Mouse (Mus musculus): ENCODE results near the gene Bud23. TPM values are rescaled to one million over a fixed set of nuclear protein-coding genes. Genes with fewer than 3 reads are reported as not detected.
A peak's percentile ranks its signal among the peaks of the same experiment; 100 is the strongest.
"Not testable (repeated sequence)": the region's sequence is repeated elsewhere in the genome, so short reads cannot be mapped to it uniquely, and the experiment has no call there.

The Bud23 gene
- polyA plus RNA-seq, 1 experiment from 2014 or later, result 118 TPM

GRCm38 (mm10) chr5:135063629-135064381, 954 bp downstream of the Bud23 start, which contains the start of gene Dnajc30:
Dnajc30 (plus strand) TSS chr5:135064202.
- under 1% methylated on average over 51 of the region's 52 CpGs for WGBS
- no peak within 1 kb of the TSS for H3K27ac ChIP-seq (ENCODE audit: low read depth, low read length)
- peak within 1 kb of the TSS; percentile 85 for H3K4me3 ChIP-seq (ENCODE audit: low read depth, low read length)
- ATAC-seq (ENCODE audit: low FRiP score) (peak; percentile 97), DNase-seq (ENCODE audit: low spot score) (peak; percentile 99)
- H3K4me1 ChIP-seq (replicated peaks; ENCODE audit: control insufficient read depth, insufficient read depth, low read length), result no peaks in the 10 kb centered on the region
- H3K9me3 ChIP-seq (ENCODE audit: control insufficient read depth, low read length), result no peaks in the 10 kb centered on the region
- peak within 1 kb of the TSS; percentile 91 for H3K4me2 ChIP-seq (replicated peaks; ENCODE audit: low read depth, low read length)
- peak within 1 kb of the TSS; percentile 87 for H3K9ac ChIP-seq (ENCODE audit: low read depth, low read length)
- 0 out of 2 replicates have a peak, but pooled peaks cover 4% of the 10 kb centered on the region for H3K36me3 ChIP-seq (ENCODE audit: control insufficient read depth, insufficient read depth, low read length)
- H3K27me3 ChIP-seq (ENCODE audit: control insufficient read depth, insufficient read depth, low read length), result no peaks in the 10 kb centered on the region

GRCm38 (mm10) chr5:135053356-135053755, 11.4 kb downstream of the Bud23 start:
- Histone ChIP-seq H3K4me2 (replicated peaks; ENCODE audit: low read depth, low read length) (no peak overlapping the region), H3K27me3 (ENCODE audit: control insufficient read depth, insufficient read depth, low read length) (no peaks in the 10 kb centered on the region), H3K36me3 (ENCODE audit: control insufficient read depth, insufficient read depth, low read length) (no peaks in the 10 kb centered on the region), H3K9me3 (ENCODE audit: control insufficient read depth, low read length) (no peaks in the 10 kb centered on the region), H3K4me3 (ENCODE audit: low read depth, low read length) (no peak overlapping the region), H3K9ac (ENCODE audit: low read depth, low read length) (no peak overlapping the region), H3K4me1 (replicated peaks; ENCODE audit: control insufficient read depth, insufficient read depth, low read length) (no peaks in the 10 kb centered on the region), H3K27ac (ENCODE audit: low read depth, low read length) (no peak overlapping the region)
- DNase-seq (ENCODE audit: low spot score) (no peak), ATAC-seq (ENCODE audit: low FRiP score) (no peak)
- WGBS, result 94% methylated on average over 12 of the region's 12 CpGs

GRCm38 (mm10) chr5:135049268-135049667, 15.5 kb downstream of the Bud23 start:
- not testable (repeated sequence) for H3K27me3 ChIP-seq (ENCODE audit: control insufficient read depth, insufficient read depth, low read length); H3K36me3 ChIP-seq (ENCODE audit: control insufficient read depth, insufficient read depth, low read length); H3K4me2 ChIP-seq (replicated peaks; ENCODE audit: low read depth, low read length); H3K4me3 ChIP-seq (ENCODE audit: low read depth, low read length); H3K4me1 ChIP-seq (replicated peaks; ENCODE audit: control insufficient read depth, insufficient read depth, low read length); H3K27ac ChIP-seq (ENCODE audit: low read depth, low read length); H3K9ac ChIP-seq (ENCODE audit: low read depth, low read length); DNase-seq (ENCODE audit: low spot score); ATAC-seq (ENCODE audit: low FRiP score); H3K9me3 ChIP-seq (ENCODE audit: control insufficient read depth, low read length)
- 86% methylated on average over 5 of the region's 6 CpGs for WGBS

- ATAC-seq (ENCODE audit: low FRiP score) (no peak), DNase-seq (ENCODE audit: low spot score) (no peak)
- Histone ChIP-seq H3K27ac (ENCODE audit: low read depth, low read length) (no peak overlapping the region), H3K4me1 (replicated peaks; ENCODE audit: control insufficient read depth, insufficient read depth, low read length) (no peaks in the 10 kb centered on the region), H3K9ac (ENCODE audit: low read depth, low read length) (no peak overlapping the region), H3K9me3 (ENCODE audit: control insufficient read depth, low read length) (no peaks in the 10 kb centered on the region), H3K36me3 (ENCODE audit: control insufficient read depth, insufficient read depth, low read length) (no peaks in the 10 kb centered on the region), H3K4me2 (replicated peaks; ENCODE audit: low read depth, low read length) (no peak overlapping the region; the same call in 1 of the 2 replicates), H3K27me3 (ENCODE audit: control insufficient read depth, insufficient read depth, low read length) (no peaks in the 10 kb centered on the region), H3K4me3 (ENCODE audit: low read depth, low read length) (no peak overlapping the region)
- WGBS, result 90% methylated on average over 5 of the region's 5 CpGs
These were observed 16.2 kb downstream of the Bud23 start for GRCm38 (mm10) chr5:135048539-135048938.

GRCm38 (mm10) chr5:135044575-135044974, 20.2 kb downstream of the Bud23 start:
- H3K4me1 ChIP-seq (replicated peaks; ENCODE audit: control insufficient read depth, insufficient read depth, low read length), result 0 out of 2 replicates have a peak, but pooled peaks cover 2% of the 10 kb centered on the region
- no peak overlapping the region for H3K9ac ChIP-seq (ENCODE audit: low read depth, low read length)
- ATAC-seq (ENCODE audit: low FRiP score), result no peak
- no peak overlapping the region for H3K4me3 ChIP-seq (ENCODE audit: low read depth, low read length)
- no peak overlapping the region for H3K4me2 ChIP-seq (replicated peaks; ENCODE audit: low read depth, low read length)
- no peak overlapping the region for H3K27ac ChIP-seq (ENCODE audit: low read depth, low read length)
- no peak for DNase-seq (ENCODE audit: low spot score)
- no peaks in the 10 kb centered on the region for H3K36me3 ChIP-seq (ENCODE audit: control insufficient read depth, insufficient read depth, low read length)
- 88% methylated on average over 3 of the region's 3 CpGs for WGBS
- H3K27me3 ChIP-seq (ENCODE audit: control insufficient read depth, insufficient read depth, low read length), result no peaks in the 10 kb centered on the region; the same call in 1 of the 2 replicates
- H3K9me3 ChIP-seq (ENCODE audit: control insufficient read depth, low read length), result no peaks in the 10 kb centered on the region

GRCm38 (mm10) chr5:135042105-135042788, 22.5 kb downstream of the Bud23 start:
- Histone ChIP-seq H3K9ac (ENCODE audit: low read depth, low read length) (no peak overlapping the region), H3K4me2 (replicated peaks; ENCODE audit: low read depth, low read length) (no peak overlapping the region), H3K9me3 (ENCODE audit: control insufficient read depth, low read length) (no peaks in the 10 kb centered on the region), H3K36me3 (ENCODE audit: control insufficient read depth, insufficient read depth, low read length) (no peaks in the 10 kb centered on the region), H3K4me1 (replicated peaks; ENCODE audit: control insufficient read depth, insufficient read depth, low read length) (0 out of 2 replicates have a peak, but pooled peaks cover 2% of the 10 kb centered on the region), H3K4me3 (ENCODE audit: low read depth, low read length) (no peak overlapping the region), H3K27me3 (ENCODE audit: control insufficient read depth, insufficient read depth, low read length) (no peaks in the 10 kb centered on the region; the same call in 1 of the 2 replicates), H3K27ac (ENCODE audit: low read depth, low read length) (no peak overlapping the region)
- WGBS, result 28% methylated on average over 20 of the region's 21 CpGs
- no peak for ATAC-seq (ENCODE audit: low FRiP score)
- no peak for DNase-seq (ENCODE audit: low spot score)

GRCm38 (mm10) chr5:135040777-135041176, 24.0 kb downstream of the Bud23 start:
- Histone ChIP-seq H3K27ac (ENCODE audit: low read depth, low read length) (no peak overlapping the region), H3K4me3 (ENCODE audit: low read depth, low read length) (no peak overlapping the region), H3K36me3 (ENCODE audit: control insufficient read depth, insufficient read depth, low read length) (no peaks in the 10 kb centered on the region), H3K9ac (ENCODE audit: low read depth, low read length) (no peak overlapping the region), H3K4me2 (replicated peaks; ENCODE audit: low read depth, low read length) (no peak overlapping the region), H3K4me1 (replicated peaks; ENCODE audit: control insufficient read depth, insufficient read depth, low read length) (0 out of 2 replicates have a peak, but pooled peaks cover 2% of the 10 kb centered on the region), H3K9me3 (ENCODE audit: control insufficient read depth, low read length) (no peaks in the 10 kb centered on the region), H3K27me3 (ENCODE audit: control insufficient read depth, insufficient read depth, low read length) (no peaks in the 10 kb centered on the region; the same call in 1 of the 2 replicates)
- WGBS, result 77% methylated on average over 11 of the region's 11 CpGs
- DNase-seq (ENCODE audit: low spot score), result no peak
- ATAC-seq (ENCODE audit: low FRiP score), result no peak

- 43% methylated on average over 6 of the region's 6 CpGs for WGBS
- DNase-seq (ENCODE audit: low spot score), result no peak
- H3K27ac ChIP-seq (ENCODE audit: low read depth, low read length), result no peak overlapping the region
- H3K4me2 ChIP-seq (replicated peaks; ENCODE audit: low read depth, low read length), result no peak overlapping the region
- H3K4me1 ChIP-seq (replicated peaks; ENCODE audit: control insufficient read depth, insufficient read depth, low read length), result 0 out of 2 replicates have a peak, but pooled peaks cover 2% of the 10 kb centered on the region
- no peak for ATAC-seq (ENCODE audit: low FRiP score)
- no peak overlapping the region for H3K4me3 ChIP-seq (ENCODE audit: low read depth, low read length)
- no peaks in the 10 kb centered on the region; the same call in 1 of the 2 replicates for H3K27me3 ChIP-seq (ENCODE audit: control insufficient read depth, insufficient read depth, low read length)
- no peaks in the 10 kb centered on the region for H3K36me3 ChIP-seq (ENCODE audit: control insufficient read depth, insufficient read depth, low read length)
- H3K9me3 ChIP-seq (ENCODE audit: control insufficient read depth, low read length), result no peaks in the 10 kb centered on the region
- no peak overlapping the region for H3K9ac ChIP-seq (ENCODE audit: low read depth, low read length)
These were observed 24.7 kb downstream of the Bud23 start for GRCm38 (mm10) chr5:135040059-135040458.

Data from hindbrain, embryonic 11.5 days (tissue).